Mouse (Mus musculus) limb, embryonic 13.5 days (tissue): ENCODE data around the gene Ano3. TPM values are rescaled to one million over a fixed set of nuclear protein-coding genes. Genes with fewer than 3 reads are reported as not detected.

ENCODE experiments used
- ATAC-seq: fragments of 200-750 bp; cut with Nextera tagmentation; 2 replicates; pipeline ENCODE4 v1.8.0; 2017; ENCODE audit warnings: low read depth, moderate number of reproducible peaks, moderate TSS enrichment; ENCODE audit not compliant: low FRiP score
- H3K27ac ChIP-seq: fragments of 300-500 bp; sonication (generic); 2 replicates; pipeline ENCODE4 v1.5.1; 2015; ENCODE audit warnings: inconsistent platforms, mild to moderate bottlenecking, moderate library complexity
- H3K27me3 ChIP-seq: fragments of 300-500 bp; sonication (generic); 2 replicates; pipeline ENCODE4 v1.6.1; 2015; ENCODE audit warnings: mild to moderate bottlenecking, inconsistent platforms
- H3K36me3 ChIP-seq: fragments of 300-500 bp; sonication (generic); 2 replicates; pipeline ENCODE4 v1.6.1; 2015; ENCODE audit warnings: inconsistent platforms, mild to moderate bottlenecking, moderate library complexity
- H3K4me1 ChIP-seq: fragments of 300-500 bp; sonication (generic); 2 replicates; pipeline ENCODE4 v1.6.1; 2015; ENCODE audit warnings: inconsistent platforms
- H3K4me2 ChIP-seq: fragments of 300-500 bp; sonication (generic); replicated peaks from 2 replicates; pipeline ENCODE4 v1.6.1; 2015; ENCODE audit warnings: inconsistent platforms, mild to moderate bottlenecking, moderate library complexity
- H3K4me3 ChIP-seq: fragments of 300-500 bp; sonication (generic); 2 replicates; pipeline ENCODE4 v1.5.1; 2015; ENCODE audit warnings: moderate library complexity, mild to moderate bottlenecking, inconsistent platforms
- H3K9ac ChIP-seq: fragments of 300-500 bp; sonication (generic); 2 replicates; pipeline ENCODE4 v1.6.1; 2015; ENCODE audit warnings: mild to moderate bottlenecking, inconsistent platforms
- H3K9me3 ChIP-seq: fragments of 300-500 bp; sonication (generic); 2 replicates; pipeline ENCODE4 v1.6.1; 2016; ENCODE audit warnings: inconsistent platforms
- WGBS: fragments of 180-500 bp; shearing (Covaris S2); methylation state at CpG from one replicate; pipeline ENCODE4 v1.1.7; 2015; 5-methylcytosine and 5-hydroxymethylcytosine counted together
- polyA plus RNA-seq: library from polyadenylated mRNA; unstranded; fragments of >200 nt; fragmentation: Nextera tagmentation; extraction: Ambion mirVana; gene quantifications from 2 replicates; pipeline ENCODE4 v1.2.1, GENCODE M21; 2015

Ano3 gene
- polyA plus RNA-seq, 1 experiment from 2014 or later = 0.18 TPM

DNA sequence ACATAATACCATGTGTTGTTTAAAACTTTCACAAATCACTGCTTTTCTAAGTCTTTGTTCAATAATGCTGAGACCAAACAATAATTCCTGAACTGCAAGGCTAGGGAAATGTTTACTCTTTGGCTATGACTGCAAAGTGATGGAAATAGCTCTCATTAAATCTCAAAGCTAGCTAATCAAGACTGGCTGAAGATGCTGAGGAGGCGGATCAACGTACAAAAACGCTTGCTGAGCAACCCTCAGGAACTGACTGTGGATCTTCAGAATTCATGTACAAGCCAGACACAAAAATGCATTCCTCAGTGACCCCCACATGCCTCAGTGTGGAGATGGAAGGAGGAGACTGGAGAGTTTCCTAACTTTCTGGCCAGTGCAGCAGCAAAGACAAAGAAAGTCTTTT lies 155.3 kb downstream of the Ano3 start:
- no peak overlapping the region for H3K4me3 ChIP-seq
- H3K27ac ChIP-seq = no peak overlapping the region
- no peak overlapping the region for H3K4me2 ChIP-seq
- no peaks in the 10 kb centered on the region for H3K4me1 ChIP-seq
- no peak overlapping the region for H3K9ac ChIP-seq
- H3K36me3 ChIP-seq = no peaks in the 10 kb centered on the region
- ATAC-seq = no peak
- no peaks in the 10 kb centered on the region for H3K27me3 ChIP-seq
- H3K9me3 ChIP-seq = no peaks in the 10 kb centered on the region
- 72% methylated on average over 3 of the region's 3 CpGs for WGBS

DNA sequence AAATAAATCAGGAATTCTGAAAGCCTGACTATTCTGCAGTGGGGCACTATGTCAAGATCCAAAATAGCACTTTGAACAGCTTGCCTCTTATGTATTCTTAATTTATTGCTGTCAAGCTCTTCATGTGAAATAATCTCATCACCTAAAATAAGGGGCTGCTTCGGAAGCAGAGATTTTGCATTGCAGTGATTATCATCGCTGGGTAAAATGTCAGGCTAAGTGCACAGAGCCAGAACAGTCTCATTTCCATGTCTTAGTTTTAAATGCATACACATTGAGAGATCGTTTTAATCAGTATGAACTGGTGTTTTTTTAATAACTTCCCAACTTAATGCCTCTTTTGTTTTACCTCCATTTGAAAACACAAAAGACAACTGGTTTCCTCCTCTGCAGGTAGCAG lies 163.3 kb downstream of the Ano3 start:
- Histone ChIP-seq H3K9me3 (no peaks in the 10 kb centered on the region), H3K4me3 (no peak overlapping the region), H3K36me3 (no peaks in the 10 kb centered on the region), H3K4me2 (no peak overlapping the region), H3K27ac (no peak overlapping the region), H3K9ac (no peak overlapping the region), H3K27me3 (no peaks in the 10 kb centered on the region), H3K4me1 (no peaks in the 10 kb centered on the region)
- no peak for ATAC-seq
- WGBS = 86% methylated on average over 3 of the region's 3 CpGs

DNA sequence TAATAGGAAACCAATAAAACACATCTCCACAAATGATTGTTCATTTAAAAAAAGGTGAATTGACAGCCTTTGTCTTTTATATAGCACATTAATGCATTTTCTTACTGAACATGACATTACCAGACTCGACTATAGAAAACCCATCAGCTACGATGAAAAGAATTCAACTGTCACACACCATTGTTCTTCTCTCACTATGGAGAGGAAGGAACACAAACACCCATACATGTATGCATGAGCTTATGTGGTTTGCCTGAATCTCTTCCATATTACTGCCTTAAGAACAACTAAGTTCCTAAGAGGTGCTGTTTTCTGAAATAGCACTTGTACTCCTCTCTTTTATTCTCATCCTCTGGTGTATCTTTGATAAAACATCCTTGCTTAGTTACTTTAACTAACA lies 191.3 kb downstream of the Ano3 start:
- 93% methylated on average over 2 of the region's 2 CpGs for WGBS
- no peak overlapping the region for H3K9ac ChIP-seq
- no peak overlapping the region for H3K27ac ChIP-seq
- no peaks in the 10 kb centered on the region for H3K9me3 ChIP-seq
- no peak overlapping the region for H3K4me3 ChIP-seq
- H3K4me2 ChIP-seq = no peak overlapping the region
- no peak for ATAC-seq
- no peaks in the 10 kb centered on the region for H3K36me3 ChIP-seq
- no peaks in the 10 kb centered on the region for H3K27me3 ChIP-seq
- no peaks in the 10 kb centered on the region for H3K4me1 ChIP-seq

DNA sequence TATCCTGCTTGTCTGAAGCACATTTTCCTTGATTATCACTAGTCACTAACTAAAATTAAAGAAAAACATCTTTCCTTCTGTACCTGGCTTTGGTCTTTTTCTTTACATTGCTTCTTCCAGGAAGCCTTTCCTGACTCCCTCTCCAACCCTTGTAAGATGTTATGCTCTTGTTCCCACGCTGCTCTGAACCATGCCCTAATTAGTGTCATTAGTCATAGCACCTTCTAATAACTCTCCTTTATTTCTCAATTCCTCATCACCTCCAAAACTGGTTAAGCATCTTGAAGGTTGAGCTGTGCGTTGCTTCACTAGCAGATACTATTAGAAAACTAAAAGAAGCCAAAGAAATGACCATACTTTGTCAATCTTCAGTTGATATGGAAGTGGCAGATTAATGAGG lies 193.2 kb downstream of the Ano3 start:
- Histone ChIP-seq H3K4me1 (no peaks in the 10 kb centered on the region), H3K36me3 (no peaks in the 10 kb centered on the region), H3K4me2 (no peak overlapping the region), H3K4me3 (no peak overlapping the region), H3K9me3 (no peaks in the 10 kb centered on the region), H3K27me3 (no peaks in the 10 kb centered on the region), H3K27ac (no peak overlapping the region), H3K9ac (no peak overlapping the region)
- WGBS = 74% methylated on average over 2 of the region's 2 CpGs
- ATAC-seq = no peak

DNA sequence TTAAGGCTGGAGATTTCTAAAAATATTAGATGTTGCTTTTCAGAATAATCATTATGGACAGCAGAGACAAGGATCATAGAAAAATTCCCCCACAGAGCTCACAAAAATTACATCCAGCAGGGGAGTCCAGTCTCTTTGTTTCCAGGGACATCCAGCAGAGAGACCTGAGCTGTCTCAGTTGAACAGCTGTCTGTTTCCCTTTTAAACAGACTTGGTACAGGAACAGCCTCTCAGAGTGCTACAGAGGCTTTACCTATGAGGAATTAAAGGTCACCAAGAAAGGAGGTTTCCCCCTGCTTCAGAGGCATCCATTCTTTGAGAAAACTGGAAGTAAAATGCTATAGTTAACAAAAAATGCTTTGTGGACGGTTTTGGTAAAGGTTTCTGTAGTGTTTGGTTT lies 210.2 kb downstream of the Ano3 start:
- no peak for ATAC-seq
- H3K27me3 ChIP-seq = no peaks in the 10 kb centered on the region
- no peaks in the 10 kb centered on the region for H3K9me3 ChIP-seq
- no peaks in the 10 kb centered on the region for H3K36me3 ChIP-seq
- no peak overlapping the region for H3K9ac ChIP-seq
- H3K4me3 ChIP-seq = no peak overlapping the region
- H3K27ac ChIP-seq = no peak overlapping the region
- no peak overlapping the region for H3K4me2 ChIP-seq
- WGBS = 57% methylated on average over 1 of the region's 1 CpGs
- H3K4me1 ChIP-seq = no peaks in the 10 kb centered on the region

DNA sequence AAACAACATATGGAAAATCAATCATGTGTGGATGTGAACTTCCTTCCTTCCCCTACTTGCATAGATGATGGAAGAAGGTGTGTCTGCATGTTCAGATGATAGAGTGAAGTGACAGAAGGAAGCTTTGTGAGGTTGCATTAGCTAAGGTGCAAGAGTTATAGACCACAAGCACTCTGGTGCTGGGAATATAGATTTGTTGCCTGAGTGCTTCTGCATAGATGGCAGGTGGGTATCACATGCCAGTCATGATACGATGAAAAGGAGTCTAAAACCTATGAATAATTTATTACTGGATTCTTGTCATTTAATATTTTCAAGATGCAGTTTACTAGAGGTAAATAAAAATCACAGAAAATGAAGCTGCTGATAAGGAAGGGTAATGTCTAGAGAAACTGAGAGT lies 210.9 kb downstream of the Ano3 start:
- Histone ChIP-seq H3K27ac (no peak overlapping the region), H3K4me1 (no peaks in the 10 kb centered on the region), H3K9ac (no peak overlapping the region), H3K4me2 (no peak overlapping the region), H3K9me3 (no peaks in the 10 kb centered on the region), H3K4me3 (no peak overlapping the region), H3K27me3 (no peaks in the 10 kb centered on the region), H3K36me3 (no peaks in the 10 kb centered on the region)
- 88% methylated on average over 1 of the region's 1 CpGs for WGBS
- ATAC-seq = no peak

DNA sequence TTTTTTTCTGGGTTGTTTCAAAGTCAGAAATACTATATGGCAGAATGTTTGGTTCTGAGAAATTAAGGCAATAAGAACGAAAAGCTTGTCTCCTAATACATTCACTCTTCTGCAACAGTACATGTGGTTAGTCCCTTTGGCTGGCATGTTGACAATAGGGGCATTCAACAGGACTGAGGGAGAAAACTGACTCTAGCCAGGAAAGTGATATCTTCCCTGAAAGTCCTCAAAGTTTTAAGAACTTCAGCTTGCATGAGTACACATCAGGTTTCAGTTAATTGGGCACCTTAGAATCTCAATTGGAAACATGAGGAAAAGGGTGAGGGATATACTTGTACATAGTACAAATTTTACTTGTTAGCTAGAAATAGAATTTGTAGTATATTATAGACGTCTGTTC lies 212.7 kb downstream of the Ano3 start:
- no peak for ATAC-seq
- H3K27me3 ChIP-seq = no peaks in the 10 kb centered on the region
- no peak overlapping the region for H3K27ac ChIP-seq
- no peak overlapping the region for H3K9ac ChIP-seq
- no peak overlapping the region for H3K4me3 ChIP-seq
- H3K9me3 ChIP-seq = no peaks in the 10 kb centered on the region
- H3K36me3 ChIP-seq = no peaks in the 10 kb centered on the region
- WGBS = 60% methylated on average over 2 of the region's 2 CpGs
- H3K4me2 ChIP-seq = no peak overlapping the region
- H3K4me1 ChIP-seq = no peaks in the 10 kb centered on the region

DNA sequence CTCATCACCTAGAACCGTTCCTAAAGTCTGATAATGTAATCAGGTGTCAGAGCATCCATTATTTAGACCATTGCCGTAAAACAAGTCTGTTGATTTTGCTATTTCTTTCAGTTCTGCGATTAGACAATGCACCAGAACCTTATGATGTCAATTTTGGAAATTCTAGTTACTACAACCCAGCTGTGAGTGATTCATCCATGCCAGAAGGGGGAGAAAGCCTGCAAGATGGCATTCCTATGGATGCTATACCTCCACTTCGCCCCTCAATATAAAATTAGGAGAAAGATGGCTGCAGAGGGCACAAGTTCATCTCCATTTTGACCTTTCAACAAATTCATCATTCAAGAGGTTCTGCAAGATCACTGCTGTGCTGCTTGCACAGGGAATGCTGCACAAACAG lies 213.5 kb downstream of the Ano3 start:
- Histone ChIP-seq H3K4me1 (no peaks in the 10 kb centered on the region), H3K4me3 (no peak overlapping the region), H3K27ac (no peak overlapping the region), H3K4me2 (no peak overlapping the region), H3K9ac (no peak overlapping the region), H3K36me3 (no peaks in the 10 kb centered on the region), H3K9me3 (no peaks in the 10 kb centered on the region), H3K27me3 (no peaks in the 10 kb centered on the region)
- WGBS = 79% methylated on average over 4 of the region's 4 CpGs
- ATAC-seq = no peak

DNA sequence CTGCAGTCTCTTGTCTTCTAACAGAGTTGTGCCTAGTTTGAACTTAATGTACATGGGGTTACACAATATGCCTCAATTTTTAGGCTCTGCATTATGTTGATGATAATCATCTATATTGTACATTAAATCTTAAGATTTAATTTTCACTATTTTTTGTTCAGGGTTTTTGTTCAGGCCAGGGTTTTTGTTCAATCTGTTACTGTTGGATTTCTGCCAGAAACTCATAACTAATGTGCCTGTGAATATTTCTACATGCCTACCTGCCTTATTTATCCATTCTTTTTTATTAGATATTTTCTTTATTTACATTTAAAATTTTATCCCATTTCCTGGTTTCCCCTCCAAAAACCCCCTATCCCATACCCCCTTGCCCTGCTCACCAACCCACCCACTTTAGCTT lies 224.6 kb downstream of the Ano3 start:
- no peaks in the 10 kb centered on the region for H3K36me3 ChIP-seq
- no peak overlapping the region for H3K9ac ChIP-seq
- ATAC-seq = no peak

DNA sequence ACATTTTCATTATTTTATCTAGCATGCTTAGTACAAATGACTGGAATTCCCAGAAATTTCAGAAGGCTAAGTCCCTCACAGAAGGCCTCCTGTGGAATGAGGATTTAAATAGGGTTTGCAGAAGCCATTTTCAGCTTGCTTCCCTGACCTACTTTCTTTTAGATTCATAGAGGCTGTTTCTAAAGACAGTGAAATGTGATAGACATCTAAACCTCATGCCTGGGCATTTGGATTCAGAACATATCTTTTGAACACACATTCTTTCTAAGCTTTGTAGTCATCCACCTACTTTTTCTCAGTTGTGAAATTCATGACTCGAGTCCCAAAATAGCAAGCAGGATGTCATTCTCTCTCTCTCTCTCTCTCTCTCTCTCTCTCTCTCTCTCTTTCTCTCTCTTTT lies 228.5 kb downstream of the Ano3 start:
- no peak overlapping the region for H3K9ac ChIP-seq
- no peak for ATAC-seq
- no peaks in the 10 kb centered on the region for H3K36me3 ChIP-seq
- H3K27me3 ChIP-seq = no peaks in the 10 kb centered on the region
- no peak overlapping the region for H3K4me3 ChIP-seq
- H3K9me3 ChIP-seq = no peaks in the 10 kb centered on the region
- WGBS = 85% methylated on average over 1 of the region's 1 CpGs
- no peak overlapping the region for H3K27ac ChIP-seq
- no peak overlapping the region for H3K4me2 ChIP-seq
- H3K4me1 ChIP-seq = no peaks in the 10 kb centered on the region

More for the DNA sequence above, 224.6 kb downstream of the Ano3 start:
- H3K4me3 ChIP-seq = no peak overlapping the region
- no peak overlapping the region for H3K4me2 ChIP-seq
- no peak overlapping the region for H3K27ac ChIP-seq
- no peaks in the 10 kb centered on the region for H3K27me3 ChIP-seq
- no peaks in the 10 kb centered on the region for H3K9me3 ChIP-seq
- H3K4me1 ChIP-seq = no peaks in the 10 kb centered on the region

DNA sequence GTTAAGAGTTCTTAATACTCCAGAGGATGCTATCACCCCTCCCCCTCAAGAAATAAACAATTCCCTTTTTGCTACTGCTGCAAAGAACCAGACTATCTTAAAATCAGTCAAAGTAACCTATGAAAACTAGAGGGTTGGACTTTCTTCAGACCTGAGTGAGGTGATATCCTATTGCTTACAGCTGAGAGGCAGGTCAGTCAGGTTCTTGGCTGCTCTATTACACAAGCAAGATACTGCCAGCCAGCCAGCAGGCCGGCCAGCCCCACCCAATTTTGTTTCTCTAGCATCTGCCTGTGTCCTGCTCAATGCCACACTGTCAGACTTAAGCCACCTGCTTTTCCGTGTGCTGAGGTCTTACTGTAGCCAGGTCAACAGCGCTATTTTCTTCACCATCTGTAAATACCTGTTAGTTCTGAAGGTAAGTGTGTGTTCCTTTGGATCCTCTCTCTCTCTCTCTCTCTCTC lies 229.4 kb downstream of the Ano3 start, which contains the start of gene Muc15:
Gene Muc15 (plus strand): TSS at position 51 of the 464 bp plus-strand sequence.
- no peaks in the 10 kb centered on the region for H3K36me3 ChIP-seq
- no peaks in the 10 kb centered on the region for H3K9me3 ChIP-seq
- no peak for ATAC-seq
- 31% methylated on average over 3 of the region's 3 CpGs for WGBS
- H3K9ac ChIP-seq = no peak within 1 kb of the TSS
- no peak within 1 kb of the TSS for H3K4me2 ChIP-seq
- H3K4me3 ChIP-seq = no peak within 1 kb of the TSS
- H3K27me3 ChIP-seq = no peaks in the 10 kb centered on the region
- H3K27ac ChIP-seq = no peak within 1 kb of the TSS
- H3K4me1 ChIP-seq = no peaks in the 10 kb centered on the region

DNA sequence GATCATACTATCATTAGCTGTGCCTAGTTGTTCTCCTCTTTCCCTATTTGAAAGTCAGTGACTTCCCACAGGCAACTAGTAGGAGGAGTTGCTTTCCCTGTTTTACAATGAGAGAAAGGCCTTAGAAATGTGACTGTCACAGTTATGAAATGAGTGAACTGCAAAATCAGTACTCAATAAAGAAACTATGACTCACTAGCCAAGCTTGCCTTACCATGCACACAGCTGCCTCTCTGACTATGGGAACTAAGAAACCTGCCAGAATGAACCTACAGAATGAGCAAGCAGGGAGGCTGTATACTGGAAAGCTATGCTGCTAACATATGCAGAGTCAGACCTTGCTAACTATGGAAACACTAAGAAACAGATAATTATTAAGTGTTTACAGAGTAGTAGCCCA lies 231.7 kb downstream of the Ano3 start:
- H3K9ac ChIP-seq = no peak overlapping the region
- no peaks in the 10 kb centered on the region for H3K9me3 ChIP-seq
- no peaks in the 10 kb centered on the region for H3K36me3 ChIP-seq
- no peak overlapping the region for H3K4me3 ChIP-seq
- H3K27ac ChIP-seq = no peak overlapping the region
- H3K27me3 ChIP-seq = no peaks in the 10 kb centered on the region
- no peaks in the 10 kb centered on the region for H3K4me1 ChIP-seq
- H3K4me2 ChIP-seq = no peak overlapping the region
- ATAC-seq = no peak

DNA sequence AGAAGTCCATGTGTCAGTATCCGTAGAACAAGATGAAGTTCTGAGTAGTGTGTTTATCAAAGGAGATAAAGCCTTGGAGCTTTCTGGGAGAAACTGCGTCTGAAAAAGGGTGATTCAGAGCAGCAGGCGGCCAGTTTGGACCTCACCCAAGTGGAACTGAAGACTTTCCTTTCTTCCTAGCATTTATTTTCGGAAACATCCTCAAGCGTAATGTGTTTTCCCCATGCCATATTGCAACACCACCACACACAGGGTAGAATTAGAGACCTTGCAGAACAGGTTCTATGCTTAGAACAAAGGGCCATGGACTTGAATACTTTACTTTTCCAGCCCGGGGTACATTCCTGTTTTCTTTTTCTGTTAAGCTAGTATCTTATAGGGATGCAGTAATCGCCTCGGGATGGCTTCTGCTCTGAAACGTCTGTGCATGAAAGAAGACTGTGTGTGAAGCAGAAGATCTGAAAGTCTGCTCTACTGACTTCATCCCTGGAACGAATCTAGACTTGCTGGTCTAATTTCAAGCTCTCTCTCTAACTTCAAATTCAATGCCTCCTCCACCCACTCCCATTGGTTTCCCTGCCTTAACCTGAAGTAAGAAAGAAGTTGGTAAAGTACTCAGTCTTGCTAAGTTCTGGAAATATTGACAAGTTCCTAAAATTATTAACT lies 240.5 kb downstream of the Ano3 start:
- Histone ChIP-seq H3K4me2 (no peak overlapping the region), H3K4me3 (no peak overlapping the region), H3K9ac (no peak overlapping the region), H3K9me3 (no peaks in the 10 kb centered on the region), H3K27ac (no peak overlapping the region), H3K27me3 (no peaks in the 10 kb centered on the region), H3K4me1 (no peaks in the 10 kb centered on the region), H3K36me3 (no peaks in the 10 kb centered on the region)
- ATAC-seq = no peak
- 80% methylated on average over 10 of the region's 10 CpGs for whole genome bisulfite sequencing
